Mouse (Mus musculus): ENCODE results near the gene Zfp810.

Zfp810 gene

DNA sequence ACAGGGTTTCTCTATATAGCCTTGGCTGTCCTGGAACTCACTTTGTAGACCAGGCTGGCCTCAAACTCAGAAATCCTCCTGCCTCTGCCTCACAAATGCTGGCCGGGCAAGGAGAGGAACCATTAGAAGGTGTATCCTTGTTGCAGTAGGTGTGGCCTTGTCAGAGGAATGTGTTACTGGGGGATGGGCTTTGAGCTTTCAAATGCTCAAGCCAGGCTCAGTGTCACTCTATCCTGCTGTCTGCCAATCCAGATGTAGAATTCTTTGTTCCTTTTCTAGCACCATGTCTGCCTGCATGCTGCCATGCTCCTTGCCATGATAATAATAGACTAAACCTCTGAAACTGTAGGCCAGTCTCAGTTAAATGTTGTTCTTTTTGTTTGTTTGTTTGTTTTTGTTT is 5.2 kb downstream of the Zfp810 start:
- Histone ChIP-seq H3K27me3 (ENCODE audit: insufficient read depth, low read length) (no peaks in the 10 kb centered on the region), H3K36me3 (ENCODE audit: insufficient read depth, low read length) (peaks cover 33% of the 10 kb centered on the region), H3K4me1 (replicated peaks; ENCODE audit: low read depth, low read length) (peaks cover 47% of the 10 kb centered on the region), H3K4me3 (replicated peaks; ENCODE audit: low read length) (no peak overlapping the region), H3K9me3 (ENCODE audit: low read length) (0 out of 2 replicates have a peak, but pooled peaks cover 4% of the 10 kb centered on the region)
- no peak for TF ChIP-seq NANOG (IDR thresholded peaks at IDR 0.05; ENCODE audit: borderline replicate concordance, low read length)
- no peak for TF ChIP-seq POU5F1 (IDR thresholded peaks at IDR 0.05; ENCODE audit: borderline replicate concordance, low read length)
- no peak for TF ChIP-seq CTCF (conservative IDR thresholded peaks at IDR 0.05; ENCODE audit: low read length)

DNA sequence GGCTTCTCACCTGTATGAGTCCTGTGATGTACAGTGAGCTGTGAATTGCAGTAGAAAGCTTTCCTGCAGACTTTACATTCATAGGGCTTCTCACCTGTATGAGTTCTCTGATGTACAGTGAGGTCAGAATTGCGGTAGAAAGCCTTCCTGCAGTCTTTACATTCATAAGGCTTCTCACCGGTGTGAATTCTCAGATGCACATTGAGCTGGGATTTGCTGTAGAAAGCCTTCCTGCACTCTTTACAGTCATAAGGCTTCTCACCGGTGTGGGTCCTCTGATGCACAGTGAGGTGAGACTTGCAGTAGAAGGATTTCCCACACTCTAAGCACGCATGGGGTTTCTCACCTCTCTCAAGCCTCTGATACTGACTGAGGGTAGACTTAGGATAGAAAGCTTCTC is 28.7 kb downstream of the Zfp810 start:
- Histone ChIP-seq H3K4me1 (replicated peaks; ENCODE audit: low read depth, low read length) (no peaks in the 10 kb centered on the region), H3K36me3 (ENCODE audit: insufficient read depth, low read length) (peaks cover 53% of the 10 kb centered on the region), H3K27me3 (ENCODE audit: insufficient read depth, low read length) (no peaks in the 10 kb centered on the region), H3K9me3 (ENCODE audit: low read length) (peaks cover 16% of the 10 kb centered on the region), H3K4me3 (replicated peaks; ENCODE audit: low read length) (no peak overlapping the region)
- no peak for TF ChIP-seq CTCF (conservative IDR thresholded peaks at IDR 0.05; ENCODE audit: low read length)
- TF ChIP-seq NANOG (IDR thresholded peaks at IDR 0.05; ENCODE audit: borderline replicate concordance, low read length), result no peak
- no peak for TF ChIP-seq POU5F1 (IDR thresholded peaks at IDR 0.05; ENCODE audit: borderline replicate concordance, low read length)

DNA sequence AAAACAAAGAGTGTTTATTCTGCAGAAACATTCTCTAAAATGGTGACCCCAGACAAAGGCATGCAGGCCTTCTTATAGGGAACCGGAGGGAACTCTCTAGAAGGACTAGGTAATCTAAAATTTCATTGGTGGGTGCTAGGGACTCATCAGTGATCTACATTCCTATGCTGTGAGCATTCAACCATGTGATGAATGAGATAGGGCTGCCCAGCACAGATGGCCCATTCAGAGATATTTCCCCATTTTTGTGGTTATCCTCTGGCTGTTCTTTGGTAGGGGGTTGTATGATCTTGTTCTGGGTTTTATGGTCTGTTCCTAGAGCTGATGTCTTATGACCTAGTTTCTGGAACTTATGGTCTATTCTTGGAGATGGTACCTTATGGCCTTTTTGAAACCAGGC is 38.6 kb downstream of the Zfp810 start:
- Histone ChIP-seq H3K9me3 (ENCODE audit: low read length) (no peaks in the 10 kb centered on the region), H3K4me3 (replicated peaks; ENCODE audit: low read length) (no peak overlapping the region), H3K36me3 (ENCODE audit: insufficient read depth, low read length) (no peaks in the 10 kb centered on the region), H3K27me3 (ENCODE audit: insufficient read depth, low read length) (no peaks in the 10 kb centered on the region), H3K4me1 (replicated peaks; ENCODE audit: low read depth, low read length) (peaks cover 4% of the 10 kb centered on the region)
- no peak for TF ChIP-seq NANOG (IDR thresholded peaks at IDR 0.05; ENCODE audit: borderline replicate concordance, low read length)
- no peak for TF ChIP-seq POU5F1 (IDR thresholded peaks at IDR 0.05; ENCODE audit: borderline replicate concordance, low read length)
- TF ChIP-seq CTCF (conservative IDR thresholded peaks at IDR 0.05; ENCODE audit: low read length), result no peak

DNA sequence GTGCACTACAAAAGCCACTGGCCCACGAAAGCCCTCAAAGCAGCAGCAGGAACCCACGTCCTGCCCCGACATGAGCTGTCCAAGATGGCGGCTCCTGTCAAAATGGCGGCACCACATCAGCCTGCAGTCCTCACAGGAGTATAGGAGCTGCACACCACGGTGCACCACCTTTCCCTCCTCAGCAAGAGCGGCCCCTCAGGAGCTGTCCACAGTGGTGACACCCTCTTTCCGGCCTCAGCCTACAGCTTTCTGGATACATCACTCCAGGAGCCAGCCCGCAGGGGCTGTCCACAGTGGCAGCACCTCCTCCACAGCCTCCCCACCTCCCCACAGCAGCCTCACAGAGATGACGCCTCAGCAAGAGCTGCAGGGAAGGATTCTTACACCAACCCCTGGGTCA is 44.8 kb downstream of the Zfp810 start:
- TF ChIP-seq NANOG (IDR thresholded peaks at IDR 0.05; ENCODE audit: borderline replicate concordance, low read length) (no peak), POU5F1 (IDR thresholded peaks at IDR 0.05; ENCODE audit: borderline replicate concordance, low read length) (no peak), CTCF (conservative IDR thresholded peaks at IDR 0.05; ENCODE audit: low read length) (no peak)
- Histone ChIP-seq H3K27me3 (ENCODE audit: insufficient read depth, low read length) (no peaks in the 10 kb centered on the region), H3K36me3 (ENCODE audit: insufficient read depth, low read length) (peaks cover 9% of the 10 kb centered on the region), H3K4me1 (replicated peaks; ENCODE audit: low read depth, low read length) (peaks cover 38% of the 10 kb centered on the region), H3K4me3 (replicated peaks; ENCODE audit: low read length) (0 out of 2 replicates have a peak overlapping the region, but pooled peaks have one; percentile 13), H3K9me3 (ENCODE audit: low read length) (no peaks in the 10 kb centered on the region)

DNA sequence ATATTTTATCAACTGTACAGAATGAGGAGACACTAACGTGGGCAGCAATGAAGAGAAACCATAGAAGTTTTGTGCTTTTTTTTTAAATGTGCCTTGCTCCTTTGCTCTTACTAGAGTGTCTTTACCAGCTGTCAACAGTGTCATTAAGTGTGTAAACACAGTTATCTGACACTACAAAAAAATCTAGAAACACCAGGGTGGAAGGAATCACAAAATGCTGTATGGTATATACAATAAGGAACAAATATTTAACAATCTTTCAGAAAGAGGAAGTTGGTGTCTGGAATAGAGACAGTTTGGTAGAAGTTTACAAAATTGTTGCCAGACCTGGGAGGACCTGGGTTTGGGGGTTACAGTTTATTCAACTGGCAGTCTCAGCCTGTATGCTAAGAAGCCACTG is 45.9 kb downstream of the Zfp810 start:
- TF ChIP-seq NANOG (IDR thresholded peaks at IDR 0.05; ENCODE audit: borderline replicate concordance, low read length) (no peak), POU5F1 (IDR thresholded peaks at IDR 0.05; ENCODE audit: borderline replicate concordance, low read length) (no peak), CTCF (conservative IDR thresholded peaks at IDR 0.05; ENCODE audit: low read length) (no peak)
- Histone ChIP-seq H3K9me3 (ENCODE audit: low read length) (no peaks in the 10 kb centered on the region), H3K4me3 (replicated peaks; ENCODE audit: low read length) (no peak overlapping the region), H3K27me3 (ENCODE audit: insufficient read depth, low read length) (no peaks in the 10 kb centered on the region), H3K4me1 (replicated peaks; ENCODE audit: low read depth, low read length) (peaks cover 37% of the 10 kb centered on the region), H3K36me3 (ENCODE audit: insufficient read depth, low read length) (peaks cover 19% of the 10 kb centered on the region)

DNA sequence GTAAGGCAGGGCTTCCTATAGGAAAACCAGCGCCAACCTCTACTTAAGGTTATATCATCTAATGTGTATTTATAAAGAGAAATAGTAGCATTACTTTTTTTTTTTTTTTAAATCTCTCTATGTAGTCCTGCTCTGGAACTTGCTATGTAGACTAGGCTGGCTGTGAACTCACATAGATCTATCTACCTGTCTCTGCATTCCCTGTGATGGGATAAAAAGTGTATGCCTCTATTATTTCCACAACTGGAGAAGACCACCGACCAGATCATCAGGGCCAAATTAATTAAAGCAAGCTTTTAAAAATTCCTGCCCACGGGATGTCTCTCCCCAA is 47.4 kb downstream of the Zfp810 start:
- H3K4me1 ChIP-seq (replicated peaks; ENCODE audit: low read depth, low read length), result peaks cover 39% of the 10 kb centered on the region
- TF ChIP-seq CTCF (conservative IDR thresholded peaks at IDR 0.05; ENCODE audit: low read length) (no peak), NANOG (IDR thresholded peaks at IDR 0.05; ENCODE audit: borderline replicate concordance, low read length) (no peak), POU5F1 (IDR thresholded peaks at IDR 0.05; ENCODE audit: borderline replicate concordance, low read length) (no peak)
- no peaks in the 10 kb centered on the region for H3K27me3 ChIP-seq (ENCODE audit: insufficient read depth, low read length)
- no peaks in the 10 kb centered on the region for H3K9me3 ChIP-seq (ENCODE audit: low read length)
- peaks cover 34% of the 10 kb centered on the region for H3K36me3 ChIP-seq (ENCODE audit: insufficient read depth, low read length)
- peak overlapping the region; percentile 96 for H3K4me3 ChIP-seq (replicated peaks; ENCODE audit: low read length)

DNA sequence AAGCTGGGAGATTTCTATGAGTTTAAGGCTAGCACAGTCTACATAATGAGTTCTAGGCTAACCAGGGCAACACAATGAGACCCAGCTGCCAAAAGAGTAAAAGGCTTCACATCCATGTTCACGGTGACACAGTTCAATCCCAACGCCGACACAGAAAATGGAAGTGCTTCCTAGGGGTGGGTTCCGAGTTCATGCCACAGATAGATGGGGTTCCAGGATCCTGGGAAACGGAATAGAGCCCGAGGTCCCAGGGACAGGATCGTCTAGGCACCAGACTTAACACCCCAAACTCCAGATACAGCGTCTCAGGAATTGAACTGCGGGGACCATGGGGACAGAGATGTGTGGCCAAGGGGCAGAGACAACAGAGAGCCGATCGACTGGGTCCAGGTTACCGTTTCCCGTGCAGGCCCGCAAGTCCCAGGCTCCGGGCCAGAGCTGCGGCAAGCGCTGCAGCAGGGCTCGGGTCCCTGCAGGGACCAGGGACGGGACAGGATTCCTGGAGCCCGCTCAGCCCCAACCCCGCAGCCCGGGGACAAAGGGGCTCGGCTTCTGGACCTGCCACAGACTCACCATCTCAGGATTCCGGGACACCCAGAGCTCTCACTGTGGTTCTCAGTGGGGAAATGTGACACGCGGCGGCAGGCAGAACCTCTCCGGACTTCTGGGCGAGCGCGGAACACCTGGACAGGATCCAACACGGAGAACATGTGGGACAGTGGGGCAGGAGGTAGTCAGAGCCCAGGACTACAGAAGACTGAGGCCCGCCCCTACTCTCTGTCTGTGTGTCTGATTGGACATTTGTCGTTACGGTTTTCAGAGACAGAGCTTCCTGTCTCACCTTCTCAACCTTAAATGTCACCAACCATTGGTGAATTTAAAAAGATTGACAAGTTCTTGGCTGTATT is 48.0 kb downstream of the Zfp810 start, which contains the start of gene Zfp599:
Gene Zfp599 (minus strand): TSS at position 712 of the 908 bp plus-strand sequence.
- TF ChIP-seq POU5F1 (IDR thresholded peaks at IDR 0.05; ENCODE audit: borderline replicate concordance, low read length) (no peak), CTCF (conservative IDR thresholded peaks at IDR 0.05; ENCODE audit: low read length) (no peak), NANOG (IDR thresholded peaks at IDR 0.05; ENCODE audit: borderline replicate concordance, low read length) (no peak)
- Histone ChIP-seq H3K27me3 (ENCODE audit: insufficient read depth, low read length) (no peaks in the 10 kb centered on the region), H3K4me3 (replicated peaks; ENCODE audit: low read length) (peak within 1 kb of the TSS; percentile 96), H3K4me1 (replicated peaks; ENCODE audit: low read depth, low read length) (peaks cover 39% of the 10 kb centered on the region), H3K9me3 (ENCODE audit: low read length) (no peaks in the 10 kb centered on the region), H3K36me3 (ENCODE audit: insufficient read depth, low read length) (peaks cover 38% of the 10 kb centered on the region)

DNA sequence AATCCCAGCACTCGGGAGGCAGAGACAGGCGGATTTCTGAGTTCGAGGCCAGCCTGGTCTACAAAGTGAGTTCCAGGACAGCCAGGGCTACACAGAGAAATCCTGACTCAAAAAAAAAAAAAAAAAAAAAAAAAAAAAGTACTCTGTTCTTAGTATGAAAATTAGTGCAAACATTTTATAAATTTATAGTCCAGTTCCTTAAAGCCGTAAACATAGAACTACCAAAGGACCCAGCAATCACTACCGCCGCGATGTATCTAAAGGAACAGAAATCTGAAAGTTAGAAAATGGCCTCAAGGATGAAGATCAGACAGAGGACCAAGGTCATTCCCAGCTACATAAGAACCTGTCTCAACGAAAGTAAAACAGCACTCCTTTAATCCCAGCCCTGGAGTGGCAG is 48.7 kb downstream of the Zfp810 start:
- Histone ChIP-seq H3K36me3 (ENCODE audit: insufficient read depth, low read length) (peaks cover 44% of the 10 kb centered on the region), H3K27me3 (ENCODE audit: insufficient read depth, low read length) (no peaks in the 10 kb centered on the region), H3K4me3 (replicated peaks; ENCODE audit: low read length) (peak overlapping the region; percentile 96), H3K4me1 (replicated peaks; ENCODE audit: low read depth, low read length) (peaks cover 39% of the 10 kb centered on the region), H3K9me3 (ENCODE audit: low read length) (no peaks in the 10 kb centered on the region)
- TF ChIP-seq NANOG (IDR thresholded peaks at IDR 0.05; ENCODE audit: borderline replicate concordance, low read length), result no peak
- TF ChIP-seq POU5F1 (IDR thresholded peaks at IDR 0.05; ENCODE audit: borderline replicate concordance, low read length), result no peak
- TF ChIP-seq CTCF (conservative IDR thresholded peaks at IDR 0.05; ENCODE audit: low read length), result no peak

Data from E14TG2a.4 (cell line).